Mouse (Mus musculus) liver, embryonic 15.5 days (tissue): ENCODE data around the gene Dlg1. TPM values are rescaled to one million over a fixed set of nuclear protein-coding genes. Genes with fewer than 3 reads are reported as not detected.

Experiments
- ATAC-seq: fragments of 200-750 bp; cut with Nextera tagmentation; 2 replicates; pipeline ENCODE4 v1.8.0; 2017; ENCODE audit warnings: moderate number of reproducible peaks, mild to moderate bottlenecking, moderate library complexity; ENCODE audit not compliant: insufficient read depth
- H3K27ac ChIP-seq: fragments of 300-500 bp; sonication (generic); replicated peaks from 2 replicates; pipeline ENCODE4 v1.5.1; 2015; ENCODE audit warnings: mild to moderate bottlenecking, inconsistent platforms
- H3K27me3 ChIP-seq: fragments of 300-500 bp; sonication (generic); 2 replicates; pipeline ENCODE4 v1.6.1; 2015; ENCODE audit warnings: mild to moderate bottlenecking, inconsistent platforms
- H3K36me3 ChIP-seq: fragments of 300-500 bp; sonication (generic); replicated peaks from 2 replicates; pipeline ENCODE4 v1.6.1; 2015; ENCODE audit warnings: moderate library complexity, mild to moderate bottlenecking, inconsistent platforms
- H3K4me1 ChIP-seq: fragments of 300-500 bp; sonication (generic); replicated peaks from 2 replicates; pipeline ENCODE4 v1.6.1; 2015; ENCODE audit warnings: inconsistent platforms
- H3K4me2 ChIP-seq: fragments of 300-500 bp; sonication (generic); 2 replicates; pipeline ENCODE4 v1.6.1; 2015; ENCODE audit warnings: moderate library complexity, mild to moderate bottlenecking, inconsistent platforms
- H3K4me3 ChIP-seq: fragments of 300-500 bp; sonication (generic); replicated peaks from 2 replicates; pipeline ENCODE4 v1.5.1; 2015; ENCODE audit warnings: mild to moderate bottlenecking, inconsistent platforms
- H3K9ac ChIP-seq: fragments of 300-500 bp; sonication (generic); 2 replicates; pipeline ENCODE4 v1.6.1; 2015; ENCODE audit warnings: moderate library complexity, mild to moderate bottlenecking, inconsistent platforms
- H3K9me3 ChIP-seq: fragments of 300-500 bp; sonication (generic); replicated peaks from 2 replicates; pipeline ENCODE4 v1.6.1; 2016; ENCODE audit warnings: inconsistent platforms
- WGBS: fragments of 180-500 bp; shearing (Covaris S2); methylation state at CpG from one replicate; pipeline ENCODE4 v1.1.7; 2015; ENCODE audit warnings: mixed read lengths; ENCODE audit not compliant: insufficient replicate concordance; 5-methylcytosine and 5-hydroxymethylcytosine counted together
- polyA plus RNA-seq: library from polyadenylated mRNA; unstranded; fragments of >200 nt; fragmentation: Nextera tagmentation; extraction: Ambion mirVana; gene quantifications from 2 replicates; pipeline ENCODE4 v1.2.1, GENCODE M21; 2015

The Dlg1 gene
- polyA plus RNA-seq, 1 experiment from 2014 or later = 6.6 TPM

DNA sequence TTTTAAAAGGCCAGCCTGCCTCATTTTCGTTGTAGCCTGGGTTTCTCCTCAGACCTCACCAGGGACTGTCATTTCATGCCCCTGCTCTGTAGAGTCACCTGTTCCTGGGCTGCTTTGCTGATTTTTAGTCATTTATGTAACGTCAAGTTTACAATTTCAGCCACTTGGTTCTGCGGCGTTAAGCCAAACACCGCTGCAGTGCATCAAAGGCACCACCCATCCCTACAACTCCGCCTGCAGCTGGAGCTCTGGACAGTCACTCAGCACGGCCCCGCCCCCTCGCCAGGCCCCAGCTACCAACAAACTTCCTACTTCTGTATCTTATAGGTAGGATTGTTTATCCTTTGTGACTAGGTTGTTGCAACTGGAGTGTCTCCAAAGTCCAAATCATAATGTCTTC is 243.7 kb downstream of the Dlg1 start:
- Histone ChIP-seq H3K27ac (no peak overlapping the region), H3K4me2 (peak overlapping the region; percentile 49), H3K4me1 (peaks cover 12% of the 10 kb centered on the region), H3K9me3 (no peaks in the 10 kb centered on the region), H3K36me3 (no peaks in the 10 kb centered on the region), H3K9ac (no peak overlapping the region), H3K27me3 (peaks cover 12% of the 10 kb centered on the region; the same call in 1 of the 2 replicates), H3K4me3 (no peak overlapping the region)
- ATAC-seq = no peak
- WGBS = 10% methylated on average over 9 of the region's 9 CpGs

DNA sequence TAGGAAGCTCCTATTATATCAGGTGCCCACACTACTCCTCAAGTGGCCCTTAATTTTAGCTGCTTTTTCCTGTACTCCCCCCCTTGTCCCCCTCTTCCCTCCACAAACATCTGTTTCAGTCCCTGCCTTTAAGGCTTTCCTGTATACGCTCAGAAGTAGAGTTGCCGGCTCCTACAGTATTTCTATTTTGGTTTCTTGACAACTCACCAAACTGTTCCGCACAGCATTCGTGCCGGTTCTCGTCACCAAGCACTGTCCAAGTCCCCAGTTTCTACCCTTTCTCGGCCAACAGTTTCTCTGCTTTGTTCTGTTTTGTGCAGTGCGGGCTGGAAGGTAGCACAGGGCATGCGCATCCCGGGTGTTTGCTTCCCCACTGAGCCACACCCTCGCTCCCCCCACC is 245.7 kb downstream of the Dlg1 start:
- Histone ChIP-seq H3K4me3 (no peak overlapping the region), H3K4me2 (no peak overlapping the region), H3K27ac (no peak overlapping the region), H3K4me1 (peaks cover 12% of the 10 kb centered on the region), H3K27me3 (peaks cover 12% of the 10 kb centered on the region; the same call in 1 of the 2 replicates), H3K9ac (no peak overlapping the region), H3K36me3 (no peaks in the 10 kb centered on the region), H3K9me3 (no peaks in the 10 kb centered on the region)
- ATAC-seq = no peak
- WGBS = 54% methylated on average over 11 of the region's 11 CpGs

DNA sequence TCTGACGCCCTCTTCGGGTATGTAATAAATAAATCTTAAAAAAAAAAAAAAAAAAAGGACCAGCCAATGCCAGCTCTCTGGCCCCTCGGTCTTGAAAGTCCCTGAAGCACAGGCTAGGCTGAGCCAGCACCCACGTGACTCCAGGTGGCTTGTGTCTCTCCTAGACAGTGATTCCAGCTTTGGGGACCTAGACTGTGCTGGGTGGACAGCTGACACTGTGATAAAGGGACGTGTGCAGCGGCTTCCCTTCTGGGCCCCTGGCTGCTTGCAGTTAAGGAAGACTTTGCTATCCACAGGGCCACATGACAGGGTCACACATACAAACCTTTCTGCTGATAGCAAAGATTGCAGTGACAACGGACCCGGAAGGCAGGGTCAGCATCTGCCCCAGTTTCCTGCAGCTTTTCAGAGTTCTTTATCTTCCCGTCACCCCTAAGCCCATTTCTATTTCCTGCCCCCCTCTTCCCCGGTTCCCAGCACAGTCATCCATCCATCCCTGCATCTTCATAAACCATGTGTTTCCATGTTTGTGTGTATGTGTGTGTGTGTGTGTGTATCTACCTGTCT is 247.1 kb downstream of the Dlg1 start:
- ATAC-seq = no peak
- Histone ChIP-seq H3K27ac (no peak overlapping the region), H3K36me3 (no peaks in the 10 kb centered on the region), H3K9ac (no peak overlapping the region), H3K9me3 (no peaks in the 10 kb centered on the region), H3K4me2 (no peak overlapping the region), H3K4me1 (peaks cover 12% of the 10 kb centered on the region), H3K4me3 (no peak overlapping the region), H3K27me3 (peaks cover 12% of the 10 kb centered on the region; the same call in 1 of the 2 replicates)
- 26% methylated on average over 10 of the region's 10 CpGs for WGBS

DNA sequence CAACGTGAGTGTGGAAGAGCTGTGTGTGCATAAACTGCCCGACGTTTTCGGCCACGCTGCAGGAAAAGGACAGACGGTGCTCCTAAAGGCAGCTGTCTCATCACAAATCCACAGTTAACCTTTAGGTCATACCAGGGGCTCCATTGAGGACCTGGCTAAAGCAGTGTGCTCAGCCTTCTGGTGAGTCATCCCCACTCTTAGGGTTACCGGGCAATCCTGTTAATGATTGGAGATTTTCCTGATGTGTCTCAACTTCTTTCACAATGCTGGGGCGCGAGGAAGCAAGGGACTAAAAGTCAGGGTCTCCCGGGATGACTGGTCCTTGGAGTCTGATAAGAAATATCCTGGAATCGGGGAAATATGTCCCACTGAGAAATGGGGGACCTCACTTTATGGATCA is 254.5 kb downstream of the Dlg1 start:
- Histone ChIP-seq H3K9me3 (no peaks in the 10 kb centered on the region), H3K27ac (no peak overlapping the region), H3K4me2 (peak overlapping the region; percentile 48), H3K9ac (no peak overlapping the region), H3K36me3 (no peaks in the 10 kb centered on the region), H3K4me1 (peaks cover 4% of the 10 kb centered on the region), H3K27me3 (no peaks in the 10 kb centered on the region; the same call in 1 of the 2 replicates), H3K4me3 (no peak overlapping the region)
- no peak for ATAC-seq
- 47% methylated on average over 11 of the region's 11 CpGs for WGBS

DNA sequence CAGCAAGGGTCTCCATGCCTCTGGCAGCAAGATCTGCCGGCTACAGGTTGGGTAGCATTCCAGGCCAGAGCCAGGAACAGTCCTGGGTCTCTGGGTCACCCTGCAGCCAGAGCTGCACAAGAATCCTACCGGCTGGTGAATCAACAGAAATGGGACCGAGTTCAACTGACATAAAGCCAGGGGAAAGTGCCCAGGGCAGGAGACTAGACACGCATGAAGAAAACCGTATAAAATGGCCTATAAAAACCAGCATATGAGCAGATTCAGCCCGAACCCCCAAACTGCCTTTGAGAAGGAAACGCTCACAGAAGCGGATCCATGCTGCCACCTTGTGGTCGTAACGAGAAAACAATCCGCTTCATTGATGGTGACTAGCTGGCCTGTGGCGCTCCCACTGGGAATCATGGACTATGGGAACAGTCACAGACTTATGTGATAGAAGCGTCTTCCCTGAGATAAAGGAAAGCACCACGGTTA is 255.0 kb downstream of the Dlg1 start:
- Histone ChIP-seq H3K4me3 (no peak overlapping the region), H3K4me2 (peak overlapping the region; percentile 48), H3K9me3 (no peaks in the 10 kb centered on the region), H3K4me1 (peaks cover 4% of the 10 kb centered on the region), H3K27me3 (no peaks in the 10 kb centered on the region; the same call in 1 of the 2 replicates), H3K27ac (no peak overlapping the region), H3K36me3 (no peaks in the 10 kb centered on the region), H3K9ac (no peak overlapping the region)
- ATAC-seq = no peak
- whole genome bisulfite sequencing = 5% methylated on average over 14 of the region's 14 CpGs

DNA sequence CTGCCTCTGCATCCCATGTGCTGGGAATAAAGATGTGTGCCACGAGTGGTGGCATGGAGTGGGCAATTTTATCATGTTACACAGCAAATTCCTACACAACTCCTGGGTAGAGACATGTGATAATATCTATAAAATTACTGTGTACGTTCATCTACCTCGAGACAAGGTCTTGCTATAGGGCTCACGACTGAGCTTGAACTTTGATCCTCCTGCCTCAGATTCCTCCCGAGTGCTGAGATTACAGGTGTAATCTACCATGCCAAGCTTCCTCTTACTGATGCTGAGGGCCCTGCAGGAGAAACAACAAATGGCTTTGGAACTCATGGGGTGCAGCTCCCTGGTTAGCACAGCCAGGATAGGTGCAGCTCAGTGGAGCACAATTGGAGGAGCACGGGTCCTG is 261.1 kb downstream of the Dlg1 start:
- no peak for ATAC-seq
- H3K9ac ChIP-seq = no peak overlapping the region
- WGBS = 64% methylated on average over 6 of the region's 6 CpGs
- no peaks in the 10 kb centered on the region for H3K9me3 ChIP-seq
- H3K4me1 ChIP-seq = no peaks in the 10 kb centered on the region
- H3K4me2 ChIP-seq = no peak overlapping the region
- no peak overlapping the region for H3K4me3 ChIP-seq
- no peak overlapping the region for H3K27ac ChIP-seq
- no peaks in the 10 kb centered on the region for H3K36me3 ChIP-seq
- no peaks in the 10 kb centered on the region for H3K27me3 ChIP-seq

Other genes with a start within 250 kb of the Dlg1 start
- 71.5 and 84.4 TPM in 2 replicates for gene Bdh1, start 241.2 kb upstream of the Dlg1 start, polyA plus RNA-seq
- 0.02 and 0.07 TPM in 2 replicates for gene Meltf, start 215.4 kb downstream of the Dlg1 start, polyA plus RNA-seq